Mouse (Mus musculus): Measurements from ENCODE around the gene Tm7sf3. TPM values are rescaled to one million over a fixed set of nuclear protein-coding genes. Genes with fewer than 3 reads are reported as not detected.

Gene Tm7sf3
- polyA plus RNA-seq, 1 experiment from 2014 or later: 26.4 TPM

Other genes starting within 250 kb of the Tm7sf3 start
- 4.3 and 5.1 TPM in 2 replicates for gene Itpr2, start 140.6 kb downstream of the Tm7sf3 start, polyA plus RNA-seq (2016; fragmentation: Nextera tagmentation; extraction: Ambion mirVana)
- gene Fgfr1op2, start 65.6 kb downstream of the Tm7sf3 start, polyA plus RNA-seq (2016; fragmentation: Nextera tagmentation; extraction: Ambion mirVana): 65.6 and 68.2 TPM in 2 replicates
- gene Ints13, start 65.0 kb downstream of the Tm7sf3 start, polyA plus RNA-seq (2016; fragmentation: Nextera tagmentation; extraction: Ambion mirVana): 90.1 and 95.9 TPM in 2 replicates
- 118 and 121 TPM in 2 replicates for gene Med21, start 277 bp downstream of the Tm7sf3 start, polyA plus RNA-seq (2016; fragmentation: Nextera tagmentation; extraction: Ambion mirVana)
- gene Stk38l, start 82.2 kb upstream of the Tm7sf3 start, polyA plus RNA-seq (2016; fragmentation: Nextera tagmentation; extraction: Ambion mirVana): 18.9 and 19.0 TPM in 2 replicates
- 1.3 and 2.4 TPM in 2 replicates for gene Arntl2, start 153.2 kb upstream of the Tm7sf3 start, polyA plus RNA-seq (2016; fragmentation: Nextera tagmentation; extraction: Ambion mirVana)
- gene Smco2, start 207.3 kb upstream of the Tm7sf3 start, polyA plus RNA-seq (2016; fragmentation: Nextera tagmentation; extraction: Ambion mirVana): not detected in 2 replicates
- gene Ppfibp1, start 245.7 kb upstream of the Tm7sf3 start, polyA plus RNA-seq (2016; fragmentation: Nextera tagmentation; extraction: Ambion mirVana): 25.0 and 25.8 TPM in 2 replicates

Measured in midbrain, embryonic 12.5 days (tissue).